ENCODE assay signal across 10 mouse cellular contexts in the genomic region with DNA sequence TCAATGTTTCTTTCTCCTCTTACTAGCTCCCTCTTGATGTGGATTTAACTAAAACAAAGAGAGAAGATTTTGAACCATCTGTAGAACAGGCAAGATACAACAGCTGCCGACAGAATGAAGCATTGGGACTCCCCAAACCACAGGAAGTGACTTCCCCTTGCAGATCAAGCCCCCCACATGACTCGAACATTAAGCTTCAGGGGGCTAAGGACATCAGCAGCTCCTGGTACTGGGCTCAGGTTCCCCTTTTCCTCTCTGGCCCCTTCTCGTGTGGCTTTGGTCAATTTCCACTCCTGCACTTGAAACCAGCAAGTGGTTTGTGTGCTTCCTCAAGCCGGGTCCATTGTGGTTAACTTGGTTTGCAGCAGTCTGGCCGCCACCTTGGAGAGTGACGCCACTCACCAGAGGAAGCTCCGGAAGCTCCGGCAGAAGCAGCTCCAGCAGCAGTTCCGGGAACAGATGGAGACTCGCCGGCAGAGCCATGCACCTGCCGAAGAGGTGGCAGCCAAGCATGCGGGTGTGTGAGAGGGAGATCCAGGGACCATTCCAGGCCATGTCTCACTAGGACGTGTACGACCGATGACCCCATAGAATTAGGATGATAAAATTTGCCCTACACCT. TPM values are rescaled to one million over a fixed set of nuclear protein-coding genes. Genes with fewer than 3 reads are reported as not detected.
A peak's percentile ranks its signal among the peaks of the same experiment; 100 is the strongest.
DNase-seq lines count a peak whose midpoint lies in the region; ATAC-seq lines count a peak whose summit lies in the region.
"Had no signal": no experiment of that assay in that cellular context is flagged by ENCODE, and none has a peak within 500 bp of the region (broad histone marks: within the 10 kb centered on the region; RNA-seq: fewer than 3 reads in every experiment).

No protein-coding gene starts in this region.

- no peak overlapping the region for H3K4me2 ChIP-seq in liver, embryonic 13.5 days
- no peak overlapping the region for H3K4me2 ChIP-seq in liver, embryonic 12.5 days
- H3K4me2 ChIP-seq in midbrain, embryonic 16.5 days (ENCODE audit: low read length) = no peak overlapping the region
- no peak overlapping the region for H3K4me2 ChIP-seq in kidney, embryonic 16.5 days (replicated peaks; ENCODE audit: low read depth, low read length)
- H3K4me2 ChIP-seq: heart, embryonic 15.5 days; lung, embryonic 14.5 days had no signal

- peak; percentile 15 for DNase-seq in liver, embryonic 13.5 days
- peak; percentile 71 for DNase-seq in cerebellum, adult 8-10 months
- peak; percentile 74 for DNase-seq in thymus, postnatal 25 days
- no peak for DNase-seq in MN1 (ENCODE audit: low spot score)
- DNase-seq: lung, embryonic 14.5 days had no signal

- peak; percentile 36; the same call in 1 of the 2 replicates for ATAC-seq in liver, embryonic 13.5 days (ENCODE audit: low read depth)
- ATAC-seq in liver, embryonic 12.5 days = no peak
- no peak for ATAC-seq in midbrain, embryonic 16.5 days
- ATAC-seq in kidney, embryonic 16.5 days (ENCODE audit: low FRiP score, low TSS enrichment) = no peak

- no peaks in the 10 kb centered on the region for H3K27me3 ChIP-seq in liver, embryonic 13.5 days
- H3K27me3 ChIP-seq in liver, embryonic 12.5 days (replicated peaks) = no peaks in the 10 kb centered on the region
- H3K27me3 ChIP-seq in megakaryocyte, embryonic 14.5 days (replicated peaks) = no peaks in the 10 kb centered on the region
- H3K27me3 ChIP-seq in midbrain, embryonic 16.5 days (ENCODE audit: control insufficient read depth, insufficient read depth, low read depth, low read length) = no peaks in the 10 kb centered on the region
- no peaks in the 10 kb centered on the region for H3K27me3 ChIP-seq in kidney, embryonic 16.5 days (ENCODE audit: insufficient read depth, low read length)
- H3K27me3 ChIP-seq: heart, embryonic 15.5 days had no signal

- 41% methylated on average over 16 of the region's 16 CpGs for WGBS in liver, embryonic 13.5 days (ENCODE audit: insufficient replicate concordance)
- WGBS in liver, embryonic 12.5 days (ENCODE audit: insufficient replicate concordance) = 48% methylated on average over 16 of the region's 16 CpGs
- WGBS in midbrain, embryonic 16.5 days = 90% methylated on average over 16 of the region's 16 CpGs
- WGBS in kidney, embryonic 16.5 days = 88% methylated on average over 16 of the region's 16 CpGs

- H3K9ac ChIP-seq in liver, embryonic 13.5 days = no peak overlapping the region
- H3K9ac ChIP-seq in liver, embryonic 12.5 days = no peak overlapping the region
- H3K9ac ChIP-seq in midbrain, embryonic 16.5 days (ENCODE audit: low read depth, low read length) = no peak overlapping the region
- H3K9ac ChIP-seq in kidney, embryonic 16.5 days (replicated peaks; ENCODE audit: low read length) = no peak overlapping the region
- H3K9ac ChIP-seq: heart, embryonic 15.5 days; lung, embryonic 14.5 days had no signal

- H3K9me3 ChIP-seq in liver, embryonic 13.5 days (replicated peaks) = no peaks in the 10 kb centered on the region
- no peaks in the 10 kb centered on the region for H3K9me3 ChIP-seq in liver, embryonic 12.5 days (replicated peaks)
- H3K9me3 ChIP-seq in megakaryocyte, embryonic 14.5 days = no peaks in the 10 kb centered on the region
- H3K9me3 ChIP-seq in midbrain, embryonic 16.5 days (replicated peaks; ENCODE audit: control insufficient read depth, low read length, poor library complexity, severe bottlenecking) = no peaks in the 10 kb centered on the region
- no peaks in the 10 kb centered on the region for H3K9me3 ChIP-seq in kidney, embryonic 16.5 days (ENCODE audit: low read length)
- H3K9me3 ChIP-seq: heart, embryonic 15.5 days had no signal

- H3K4me1 ChIP-seq in liver, embryonic 13.5 days (replicated peaks) = no peaks in the 10 kb centered on the region
- H3K4me1 ChIP-seq in liver, embryonic 12.5 days = no peaks in the 10 kb centered on the region
- peaks cover 42% of the 10 kb centered on the region for H3K4me1 ChIP-seq in megakaryocyte, embryonic 14.5 days
- no peaks in the 10 kb centered on the region for H3K4me1 ChIP-seq in midbrain, embryonic 16.5 days (ENCODE audit: control insufficient read depth, insufficient read depth, low read length)
- H3K4me1 ChIP-seq in kidney, embryonic 16.5 days (ENCODE audit: insufficient read depth, low read length) = no peaks in the 10 kb centered on the region

- no peak overlapping the region for H3K4me3 ChIP-seq in liver, embryonic 13.5 days (replicated peaks)
- no peak overlapping the region for H3K4me3 ChIP-seq in liver, embryonic 12.5 days
- peak overlapping the region; percentile 70 for H3K4me3 ChIP-seq in megakaryocyte, embryonic 14.5 days (replicated peaks)
- no peak overlapping the region for H3K4me3 ChIP-seq in midbrain, embryonic 16.5 days (ENCODE audit: low read depth, low read length)
- no peak overlapping the region for H3K4me3 ChIP-seq in kidney, embryonic 16.5 days (ENCODE audit: low read length)
- H3K4me3 ChIP-seq: heart, embryonic 15.5 days had no signal

- H3K27ac ChIP-seq in liver, embryonic 13.5 days = no peak overlapping the region
- H3K27ac ChIP-seq in liver, embryonic 12.5 days = no peak overlapping the region
- H3K27ac ChIP-seq in midbrain, embryonic 16.5 days (ENCODE audit: low read length) = no peak overlapping the region
- no peak overlapping the region for H3K27ac ChIP-seq in kidney, embryonic 16.5 days (ENCODE audit: low read length)
- H3K27ac ChIP-seq: heart, embryonic 15.5 days had no signal

- H3K36me3 ChIP-seq in liver, embryonic 13.5 days = peaks cover 86% of the 10 kb centered on the region
- H3K36me3 ChIP-seq in liver, embryonic 12.5 days = peaks cover 92% of the 10 kb centered on the region
- peaks cover 86% of the 10 kb centered on the region for H3K36me3 ChIP-seq in megakaryocyte, embryonic 14.5 days (replicated peaks; ENCODE audit: low read length)
- H3K36me3 ChIP-seq in midbrain, embryonic 16.5 days (ENCODE audit: control insufficient read depth, insufficient read depth, low read length) = peaks cover 34% of the 10 kb centered on the region
- peaks cover 50% of the 10 kb centered on the region for H3K36me3 ChIP-seq in kidney, embryonic 16.5 days (ENCODE audit: insufficient read depth, low read length)

RNA-seq across cellular contexts. Expression of a gene that starts 16.2 kb away (rescaled TPM):
- polyA plus RNA-seq in liver, embryonic 13.5 days (2015; fragmentation: Nextera tagmentation; extraction: Ambion mirVana) = 11.2 and 13.1 TPM in 2 replicates
- polyA plus RNA-seq in liver, embryonic 12.5 days (2016; fragmentation: Nextera tagmentation; extraction: Ambion mirVana) = 13.7 and 13.8 TPM in 2 replicates
- 16.3 and 37.0 TPM in 2 replicates for polyA plus RNA-seq in megakaryocyte, embryonic 14.5 days (2012; ENCODE audit: insufficient read depth, low replicate concordance)
- 24.1 and 26.6 TPM in 2 replicates for polyA plus RNA-seq in midbrain, embryonic 16.5 days (2015; fragmentation: Nextera tagmentation; extraction: Ambion mirVana)
- polyA plus RNA-seq in kidney, embryonic 16.5 days (2015; fragmentation: Nextera tagmentation; extraction: Ambion mirVana) = 26.3 and 27.9 TPM in 2 replicates
